Mouse (Mus musculus): ENCODE measurements around the gene Krt82. TPM values are rescaled to one million over a fixed set of nuclear protein-coding genes. Genes with fewer than 3 reads are reported as not detected.

Krt82 gene
- polyA plus RNA-seq (2014; fragmentation: Nextera tagmentation; extraction: Ambion mirVana): not detected in 2 replicates

DNA sequence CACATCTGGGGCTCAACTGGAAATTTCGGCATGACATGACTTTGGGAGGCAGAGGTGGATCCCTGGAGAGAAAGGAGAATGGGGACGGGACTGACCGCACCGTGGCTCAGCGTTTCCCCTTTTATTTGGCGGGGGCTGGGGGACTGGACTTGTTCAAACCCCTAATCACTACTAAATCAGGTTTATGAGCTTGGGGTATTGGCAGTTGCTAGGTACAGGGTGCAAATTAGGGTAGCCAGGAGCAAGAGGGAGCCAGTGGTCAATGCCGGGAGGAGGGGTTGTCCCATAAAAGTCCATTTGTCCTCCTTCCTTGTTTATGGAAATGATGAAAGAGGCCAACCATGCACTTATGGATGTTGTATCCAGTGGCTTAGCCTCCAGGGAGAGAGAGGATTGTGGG lies at the start of gene Krt82:
Krt82 (minus strand) TSS at position 101 of the 400 bp plus-strand sequence.
- Histone ChIP-seq H3K9ac (ENCODE audit: low read length) (no peak within 1 kb of the TSS), H3K4me1 (ENCODE audit: control insufficient read depth, insufficient read depth, low read length) (0 out of 2 replicates have a peak, but pooled peaks cover 4% of the 10 kb centered on the region), H3K27me3 (ENCODE audit: control insufficient read depth, insufficient read depth, low read length) (no peaks in the 10 kb centered on the region), H3K4me2 (ENCODE audit: low read depth) (no peak within 1 kb of the TSS), H3K4me3 (ENCODE audit: low read depth, low read length) (no peak within 1 kb of the TSS), H3K9me3 (ENCODE audit: control insufficient read depth, low read length) (no peaks in the 10 kb centered on the region), H3K27ac (ENCODE audit: low read depth, low read length) (no peak within 1 kb of the TSS), H3K36me3 (ENCODE audit: control insufficient read depth, insufficient read depth, low read length) (no peaks in the 10 kb centered on the region)
- ATAC-seq (ENCODE audit: insufficient read depth, low FRiP score, low TSS enrichment) (no peak), DNase-seq (ENCODE audit: low spot score) (no peak)
- 61% methylated on average over 7 of the region's 7 CpGs for WGBS

DNA sequence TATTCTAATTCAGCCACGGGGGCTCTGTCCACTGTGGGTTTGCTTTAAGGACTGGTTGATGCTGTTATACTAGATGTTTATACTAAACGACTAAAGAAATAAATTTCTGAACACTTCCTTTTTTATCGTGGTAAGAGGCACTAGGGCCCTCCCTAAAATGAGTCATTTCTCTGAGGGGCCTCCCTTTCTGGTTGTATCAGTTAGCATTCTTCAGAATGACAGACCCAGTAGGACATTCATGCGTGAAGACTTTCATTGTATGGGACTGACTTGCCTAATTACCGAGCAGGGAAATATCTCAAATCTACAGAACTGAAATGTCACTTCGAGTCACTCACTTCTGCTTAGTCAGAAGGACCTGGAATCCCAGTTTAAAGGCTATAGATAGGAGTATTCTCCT lies 48.7 kb upstream of the Krt82 start:
- ATAC-seq (ENCODE audit: insufficient read depth, low FRiP score, low TSS enrichment) (no peak), DNase-seq (ENCODE audit: low spot score) (no peak)
- 68% methylated on average over 6 of the region's 6 CpGs for WGBS
- no peaks in the 10 kb centered on the region for H3K4me1 ChIP-seq (ENCODE audit: control insufficient read depth, insufficient read depth, low read length)
- no peak overlapping the region for H3K4me3 ChIP-seq (ENCODE audit: low read depth, low read length)
- H3K4me2 ChIP-seq (ENCODE audit: low read depth): no peak overlapping the region
- no peak overlapping the region for H3K27ac ChIP-seq (ENCODE audit: low read depth, low read length)
- H3K27me3 ChIP-seq (ENCODE audit: control insufficient read depth, insufficient read depth, low read length): no peaks in the 10 kb centered on the region
- no peak overlapping the region for H3K9ac ChIP-seq (ENCODE audit: low read length)
- no peaks in the 10 kb centered on the region for H3K9me3 ChIP-seq (ENCODE audit: control insufficient read depth, low read length)
- no peaks in the 10 kb centered on the region for H3K36me3 ChIP-seq (ENCODE audit: control insufficient read depth, insufficient read depth, low read length)

DNA sequence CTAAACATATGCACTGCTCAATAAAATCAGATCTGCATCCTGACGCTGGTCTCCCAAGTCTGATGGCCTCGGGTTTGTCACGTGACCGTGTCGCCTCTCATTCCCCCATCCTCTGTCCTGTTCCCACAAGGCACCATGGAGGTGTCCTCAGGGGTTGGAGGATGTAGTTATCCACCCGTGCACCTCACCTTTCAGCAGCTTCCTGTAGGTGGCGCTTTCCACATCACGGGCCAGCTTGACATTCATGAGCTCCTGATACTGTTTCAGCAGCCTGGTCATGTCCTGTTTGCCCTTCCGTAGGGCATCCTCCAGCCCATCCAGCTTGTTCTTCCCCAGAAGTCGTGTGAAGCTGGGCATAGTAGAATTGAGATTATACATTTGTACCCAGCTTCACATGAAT lies 37.7 kb upstream of the Krt82 start:
- H3K4me2 ChIP-seq (ENCODE audit: low read depth): no peak overlapping the region
- H3K27ac ChIP-seq (ENCODE audit: low read depth, low read length): no peak overlapping the region
- no peak overlapping the region for H3K9ac ChIP-seq (ENCODE audit: low read length)
- no peaks in the 10 kb centered on the region for H3K4me1 ChIP-seq (ENCODE audit: control insufficient read depth, insufficient read depth, low read length)
- DNase-seq (ENCODE audit: low spot score): no peak
- no peak for ATAC-seq (ENCODE audit: insufficient read depth, low FRiP score, low TSS enrichment)
- no peak overlapping the region for H3K4me3 ChIP-seq (ENCODE audit: low read depth, low read length)
- H3K9me3 ChIP-seq (ENCODE audit: control insufficient read depth, low read length): no peaks in the 10 kb centered on the region
- 84% methylated on average over 10 of the region's 10 CpGs for WGBS
- no peaks in the 10 kb centered on the region for H3K36me3 ChIP-seq (ENCODE audit: control insufficient read depth, insufficient read depth, low read length)
- H3K27me3 ChIP-seq (ENCODE audit: control insufficient read depth, insufficient read depth, low read length): no peaks in the 10 kb centered on the region

DNA sequence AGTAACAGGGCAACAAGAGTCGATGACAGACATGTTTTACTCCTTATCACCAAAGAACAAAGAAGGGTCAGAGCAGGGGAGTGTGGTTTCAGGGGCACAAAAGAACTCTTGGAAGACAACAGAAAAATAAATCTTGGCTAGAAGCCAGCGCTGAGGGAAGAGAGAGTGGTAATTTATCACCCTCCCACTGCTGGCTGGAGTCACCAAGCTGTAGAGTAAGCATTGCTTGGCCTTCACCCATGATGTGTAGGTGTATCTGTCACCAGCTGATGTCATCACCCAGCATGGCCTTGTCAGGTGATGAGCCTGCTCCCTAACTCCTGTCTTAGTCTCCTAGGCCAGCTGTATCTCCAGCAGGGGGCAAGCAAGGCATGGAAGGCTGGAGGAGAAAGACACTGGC lies 34.0 kb upstream of the Krt82 start:
- no peaks in the 10 kb centered on the region for H3K27me3 ChIP-seq (ENCODE audit: control insufficient read depth, insufficient read depth, low read length)
- ATAC-seq (ENCODE audit: insufficient read depth, low FRiP score, low TSS enrichment) (no peak), DNase-seq (ENCODE audit: low spot score) (no peak)
- H3K9me3 ChIP-seq (ENCODE audit: control insufficient read depth, low read length): no peaks in the 10 kb centered on the region
- no peak overlapping the region for H3K27ac ChIP-seq (ENCODE audit: low read depth, low read length)
- H3K9ac ChIP-seq (ENCODE audit: low read length): no peak overlapping the region
- no peak overlapping the region for H3K4me2 ChIP-seq (ENCODE audit: low read depth)
- no peaks in the 10 kb centered on the region for H3K4me1 ChIP-seq (ENCODE audit: control insufficient read depth, insufficient read depth, low read length)
- no peak overlapping the region for H3K4me3 ChIP-seq (ENCODE audit: low read depth, low read length)
- 37% methylated on average over 2 of the region's 2 CpGs for WGBS
- no peaks in the 10 kb centered on the region for H3K36me3 ChIP-seq (ENCODE audit: control insufficient read depth, insufficient read depth, low read length)

- DNase-seq (ENCODE audit: low spot score): no peak
- WGBS: 85% methylated on average over 8 of the region's 8 CpGs
- Histone ChIP-seq H3K27ac (ENCODE audit: low read depth, low read length) (no peak overlapping the region), H3K4me3 (ENCODE audit: low read depth, low read length) (no peak overlapping the region), H3K27me3 (ENCODE audit: control insufficient read depth, insufficient read depth, low read length) (no peaks in the 10 kb centered on the region), H3K4me2 (ENCODE audit: low read depth) (no peak overlapping the region), H3K36me3 (ENCODE audit: control insufficient read depth, insufficient read depth, low read length) (no peaks in the 10 kb centered on the region), H3K9ac (ENCODE audit: low read length) (no peak overlapping the region), H3K4me1 (ENCODE audit: control insufficient read depth, insufficient read depth, low read length) (no peaks in the 10 kb centered on the region), H3K9me3 (ENCODE audit: control insufficient read depth, low read length) (no peaks in the 10 kb centered on the region)
- no peak for ATAC-seq (ENCODE audit: insufficient read depth, low FRiP score, low TSS enrichment)
These were observed 32.9 kb upstream of the Krt82 start for GRCm38 (mm10) chr15:101583211-101583965.

DNA sequence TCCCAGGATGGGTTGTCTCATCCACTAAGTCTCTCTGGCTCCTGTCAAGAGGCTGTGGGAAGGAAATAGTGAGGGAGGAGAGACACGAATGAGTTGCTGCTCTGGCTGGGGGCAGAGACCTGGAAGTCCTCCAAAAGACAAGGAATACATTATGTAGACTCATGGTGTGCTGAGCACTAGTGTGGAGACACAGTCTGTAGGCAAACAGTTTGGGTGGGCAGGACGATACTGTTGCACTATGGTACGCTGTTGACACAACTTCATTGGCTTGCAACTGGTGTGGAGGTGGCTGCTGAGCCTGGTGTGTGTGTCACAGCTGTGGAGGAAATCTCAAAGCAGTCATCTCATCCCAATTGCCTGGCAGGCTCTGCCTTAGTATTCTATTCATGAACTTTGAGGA lies 31.2 kb upstream of the Krt82 start:
- Histone ChIP-seq H3K4me1 (ENCODE audit: control insufficient read depth, insufficient read depth, low read length) (no peaks in the 10 kb centered on the region), H3K9me3 (ENCODE audit: control insufficient read depth, low read length) (no peaks in the 10 kb centered on the region), H3K27ac (ENCODE audit: low read depth, low read length) (no peak overlapping the region), H3K27me3 (ENCODE audit: control insufficient read depth, insufficient read depth, low read length) (no peaks in the 10 kb centered on the region), H3K36me3 (ENCODE audit: control insufficient read depth, insufficient read depth, low read length) (no peaks in the 10 kb centered on the region), H3K9ac (ENCODE audit: low read length) (no peak overlapping the region), H3K4me2 (ENCODE audit: low read depth) (no peak overlapping the region), H3K4me3 (ENCODE audit: low read depth, low read length) (no peak overlapping the region)
- no peak for ATAC-seq (ENCODE audit: insufficient read depth, low FRiP score, low TSS enrichment)
- 87% methylated on average over 3 of the region's 3 CpGs for WGBS
- no peak for DNase-seq (ENCODE audit: low spot score)

- no peaks in the 10 kb centered on the region for H3K4me1 ChIP-seq (ENCODE audit: control insufficient read depth, insufficient read depth, low read length)
- H3K27me3 ChIP-seq (ENCODE audit: control insufficient read depth, insufficient read depth, low read length): no peaks in the 10 kb centered on the region
- H3K9ac ChIP-seq (ENCODE audit: low read length): no peak overlapping the region
- H3K4me3 ChIP-seq (ENCODE audit: low read depth, low read length): no peak overlapping the region
- no peak overlapping the region for H3K27ac ChIP-seq (ENCODE audit: low read depth, low read length)
- no peaks in the 10 kb centered on the region for H3K36me3 ChIP-seq (ENCODE audit: control insufficient read depth, insufficient read depth, low read length)
- 89% methylated on average over 5 of the region's 5 CpGs for WGBS
- H3K9me3 ChIP-seq (ENCODE audit: control insufficient read depth, low read length): no peaks in the 10 kb centered on the region
- no peak overlapping the region for H3K4me2 ChIP-seq (ENCODE audit: low read depth)
- no peak for ATAC-seq (ENCODE audit: insufficient read depth, low FRiP score, low TSS enrichment)
- no peak for DNase-seq (ENCODE audit: low spot score)
These were observed 25.0 kb upstream of the Krt82 start for GRCm38 (mm10) chr15:101575506-101575905.

- Histone ChIP-seq H3K4me2 (ENCODE audit: low read depth) (no peak within 1 kb of the TSS), H3K27ac (ENCODE audit: low read depth, low read length) (no peak within 1 kb of the TSS), H3K4me3 (ENCODE audit: low read depth, low read length) (no peak within 1 kb of the TSS), H3K9me3 (ENCODE audit: control insufficient read depth, low read length) (no peaks in the 10 kb centered on the region), H3K27me3 (ENCODE audit: control insufficient read depth, insufficient read depth, low read length) (no peaks in the 10 kb centered on the region), H3K4me1 (ENCODE audit: control insufficient read depth, insufficient read depth, low read length) (no peaks in the 10 kb centered on the region), H3K36me3 (ENCODE audit: control insufficient read depth, insufficient read depth, low read length) (no peaks in the 10 kb centered on the region), H3K9ac (ENCODE audit: low read length) (no peak within 1 kb of the TSS)
- WGBS: 70% methylated on average over 15 of the region's 15 CpGs
- ATAC-seq (ENCODE audit: insufficient read depth, low FRiP score, low TSS enrichment) (no peak), DNase-seq (ENCODE audit: low spot score) (no peak)
These were observed 23.4 kb upstream of the Krt82 start, which contains the start of gene Krt75 for GRCm38 (mm10) chr15:101573796-101574345. Gene Krt75, minus strand, starts transcription at chr15:101573904.

- Histone ChIP-seq H3K4me2 (ENCODE audit: low read depth) (no peak overlapping the region), H3K27ac (ENCODE audit: low read depth, low read length) (no peak overlapping the region), H3K36me3 (ENCODE audit: control insufficient read depth, insufficient read depth, low read length) (no peaks in the 10 kb centered on the region), H3K4me3 (ENCODE audit: low read depth, low read length) (no peak overlapping the region), H3K4me1 (ENCODE audit: control insufficient read depth, insufficient read depth, low read length) (no peaks in the 10 kb centered on the region), H3K9me3 (ENCODE audit: control insufficient read depth, low read length) (no peaks in the 10 kb centered on the region), H3K9ac (ENCODE audit: low read length) (no peak overlapping the region), H3K27me3 (ENCODE audit: control insufficient read depth, insufficient read depth, low read length) (no peaks in the 10 kb centered on the region)
- WGBS: 55% methylated on average over 7 of the region's 7 CpGs
- ATAC-seq (ENCODE audit: insufficient read depth, low FRiP score, low TSS enrichment) (no peak), DNase-seq (ENCODE audit: low spot score) (no peak)
These were observed 17.3 kb upstream of the Krt82 start for GRCm38 (mm10) chr15:101567780-101568179.
